Mouse (Mus musculus): ENCODE measurements around the gene Ly6g6f.
"Not testable (repeated sequence)": the region's sequence is repeated elsewhere in the genome, so short reads cannot be mapped to it uniquely, and the experiment has no call there.

Gene Ly6g6f

GRCm38 (mm10) chr17:35052271-35052798 lies 33.1 kb downstream of the Ly6g6f start:
- ATAC-seq (ENCODE audit: low TSS enrichment), result no peak

GRCm38 (mm10) chr17:35051156-35052086 lies 34.0 kb downstream of the Ly6g6f start:
- ATAC-seq (ENCODE audit: low TSS enrichment), result no peak

- no peak for ATAC-seq (ENCODE audit: low TSS enrichment)
Observed at GRCm38 (mm10) chr17:35050126-35050750, 35.2 kb downstream of the Ly6g6f start.

- no peak for ATAC-seq (ENCODE audit: low TSS enrichment)
Observed at GRCm38 (mm10) chr17:35049561-35050016, 35.8 kb downstream of the Ly6g6f start, which contains the start of gene Clic1. Clic1 (plus strand) TSS chr17:35049966.

- ATAC-seq (ENCODE audit: low TSS enrichment), result no peak
Observed at GRCm38 (mm10) chr17:35048932-35049440, 36.4 kb downstream of the Ly6g6f start.

- ATAC-seq (ENCODE audit: low TSS enrichment), result no peak
Observed at GRCm38 (mm10) chr17:35048149-35048931, 37.1 kb downstream of the Ly6g6f start.

GRCm38 (mm10) chr17:35047688-35048087 lies 37.7 kb downstream of the Ly6g6f start:
- ATAC-seq (ENCODE audit: low TSS enrichment), result no peak

- peak; percentile 97 for ATAC-seq (ENCODE audit: low TSS enrichment)
Observed at GRCm38 (mm10) chr17:35046681-35047455, 38.5 kb downstream of the Ly6g6f start, which contains the start of gene Msh5. Msh5 (minus strand) TSS chr17:35046745.

GRCm38 (mm10) chr17:35045807-35046680 lies 39.4 kb downstream of the Ly6g6f start:
- ATAC-seq (ENCODE audit: low TSS enrichment), result no peak

- ATAC-seq (ENCODE audit: low TSS enrichment), result no peak
Observed at GRCm38 (mm10) chr17:35044904-35045806, 40.3 kb downstream of the Ly6g6f start.

GRCm38 (mm10) chr17:35043794-35044193 lies 41.6 kb downstream of the Ly6g6f start:
- no peak for ATAC-seq (ENCODE audit: low TSS enrichment)

- peak; percentile 85; the same call in 1 of the 2 replicates for ATAC-seq (ENCODE audit: low TSS enrichment)
Observed at GRCm38 (mm10) chr17:35039121-35039873, 46.1 kb downstream of the Ly6g6f start.

- no peak for ATAC-seq (ENCODE audit: low TSS enrichment)
Observed at GRCm38 (mm10) chr17:35034896-35035295, 50.5 kb downstream of the Ly6g6f start.

GRCm38 (mm10) chr17:35033703-35034102 lies 51.7 kb downstream of the Ly6g6f start:
- ATAC-seq (ENCODE audit: low TSS enrichment), result not testable (repeated sequence)

- no peak for ATAC-seq (ENCODE audit: low TSS enrichment)
Observed at GRCm38 (mm10) chr17:35032323-35032870, 53.0 kb downstream of the Ly6g6f start.

- no peak for ATAC-seq (ENCODE audit: low TSS enrichment)
Observed at GRCm38 (mm10) chr17:35031880-35032279, 53.5 kb downstream of the Ly6g6f start.

GRCm38 (mm10) chr17:35031272-35031671 lies 54.1 kb downstream of the Ly6g6f start:
- ATAC-seq (ENCODE audit: low TSS enrichment), result no peak
